ENCODE assay signal across 22 mouse cellular contexts in the genomic region with DNA sequence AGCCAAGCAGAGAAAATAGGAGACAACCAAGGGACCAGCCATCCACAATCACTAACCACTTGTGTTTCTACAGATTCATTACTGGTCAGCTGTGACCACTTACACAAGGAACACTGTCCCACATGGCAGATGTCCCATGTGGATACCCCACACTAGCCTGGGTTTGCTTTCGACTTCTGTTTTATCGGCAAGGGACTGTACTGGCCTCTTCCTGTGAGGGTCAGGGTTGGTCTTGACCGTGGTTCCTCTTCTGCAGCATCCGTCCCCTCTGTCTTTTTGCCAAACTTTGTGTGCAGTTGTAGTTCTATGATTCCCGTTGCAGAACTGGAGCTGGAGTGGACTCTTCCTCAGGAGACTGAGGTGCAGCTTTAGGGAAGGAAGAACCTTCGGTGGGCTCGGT. TPM values are rescaled to one million over a fixed set of nuclear protein-coding genes. Genes with fewer than 3 reads are reported as not detected.
DNase-seq lines count a peak whose midpoint lies in the region; ATAC-seq and TF ChIP-seq lines count a peak whose summit lies in the region.
"Had no signal": no experiment of that assay in that cellular context is flagged by ENCODE, and none has a peak within 500 bp of the region (broad histone marks: within the 10 kb centered on the region; RNA-seq: fewer than 3 reads in every experiment).

No protein-coding gene starts in this region.

- 0 out of 2 replicates have a peak overlapping the region, but pooled peaks have one; percentile 3 for H3K27ac ChIP-seq in gastrocnemius, adult 2 months
- peak overlapping the region; percentile 78 for H3K27ac ChIP-seq in bone marrow macrophage, adult 2 months (ENCODE audit: insufficient read depth, low read depth, low read length)
- H3K27ac ChIP-seq: heart, adult 2 months; heart, embryonic 10.5 days; heart, embryonic 13.5 days; hindbrain, embryonic 10.5 days; hindbrain, embryonic 13.5 days; intestine, embryonic 15.5 days had no signal

- intact Hi-C loops in gastrocnemius, adult 2 months (cut with DNase I) = no loop called here
- intact Hi-C loops in gastrocnemius, postnatal 14 days (cut with DNase I; ENCODE audit: low total_unique reads) = no loop called here

- peak; percentile 57 to 66; a peak in 3 of 4 replicates for ATAC-seq in hematopoietic stem cell, adult 5-6 weeks (replicated peaks in 1 of 2; ENCODE audit: insufficient read depth in 1 of 2, low FRiP score in 2 of 2, low TSS enrichment in 1 of 2, low read depth in 1 of 2, poor library complexity in 2 of 2, severe bottlenecking in 2 of 2)
- ATAC-seq in megakaryocyte progenitor cell, adult 5-6 weeks (replicated peaks; ENCODE audit: poor library complexity) = peak; percentile 79
- ATAC-seq: forebrain, embryonic 14.5 days; hindbrain, embryonic 16.5 days; intestine, embryonic 15.5 days; Patski had no signal

- H3K4me3 ChIP-seq in gastrocnemius, adult 2 months = no peak overlapping the region
- H3K4me3 ChIP-seq in bone marrow macrophage, adult 2 months (ENCODE audit: insufficient read depth, low read length) = no peak overlapping the region
- H3K4me3 ChIP-seq: heart, adult 2 months; heart, embryonic 10.5 days; heart, embryonic 13.5 days; hindbrain, embryonic 10.5 days; hindbrain, embryonic 13.5 days; intestine, embryonic 15.5 days had no signal

- H3K4me1 ChIP-seq in bone marrow macrophage, adult 2 months (ENCODE audit: control insufficient read depth, insufficient read depth, low read length) = peaks cover 58% of the 10 kb centered on the region
- H3K4me1 ChIP-seq: hindbrain, embryonic 10.5 days; hindbrain, embryonic 13.5 days; intestine, embryonic 15.5 days had no signal

- no peak for TF ChIP-seq CTCF in gastrocnemius, adult 2 months (IDR thresholded peaks at IDR 0.05)
- TF ChIP-seq CTCF in bone marrow macrophage, adult 2 months (IDR thresholded peaks at IDR 0.05; ENCODE audit: low read depth, low read length) = no peak

- no peak for TF ChIP-seq POLR2A in bone marrow macrophage, adult 2 months (IDR thresholded peaks at IDR 0.05; ENCODE audit: borderline replicate concordance, low read depth, low read length)

- no peak for DNase-seq in gastrocnemius, adult 2 months
- DNase-seq in gastrocnemius, postnatal 14 days = no peak
- no peak for DNase-seq in lung, postnatal 4 days
- no peak for DNase-seq in kidney, adult 9 months
- DNase-seq: adrenal gland, postnatal 14 days; cerebellum, adult 11-12 months; cerebellum, adult 8-10 months; cerebellum, postnatal 10 days; cerebellum, postnatal 36 days; gastrocnemius, postnatal 10 days had no signal

RNA-seq across cellular contexts. Expression of gene Mitf, which starts 59.7 kb away (rescaled TPM):
- 10 to 100 TPM; 14.4 to 21.6 TPM for total RNA-seq in gastrocnemius, adult 2 months (2021)
- 1 to 10 TPM; 5.7 to 6.0 TPM for total RNA-seq in gastrocnemius, postnatal 14 days (2021)
- 48.4 and 52.1 TPM in 2 replicates for polyA plus RNA-seq in bone marrow macrophage, adult 2 months (2012; ENCODE audit: insufficient read depth, insufficient read length, missing spikeins)
- 9.6 and 10.8 TPM in 2 replicates for total RNA-seq in hematopoietic stem cell, adult 5-6 weeks (2017)
- total RNA-seq in megakaryocyte progenitor cell, adult 5-6 weeks (2015) = 7.6 and 9.7 TPM in 2 replicates
- 5.8 and 7.9 TPM in 2 replicates for total RNA-seq in megakaryocyte progenitor cell, adult 5-6 weeks (2017)
